Mouse (Mus musculus) frontal cortex, postnatal 25 days (tissue): Measurements from ENCODE around the gene Mmp20.

ENCODE experiments used
- DNase-seq, 2 experiments: peaks; one replicate each; pipeline ENCODE4 v3.0.0; 2022; ENCODE audit warnings: low spot score in 2 of 2

Mmp20 gene

GRCm38 (mm10) chr9:7689799-7690198 lies 61.8 kb downstream of the Mmp20 start:
- DNase-seq, result no peak

DNA sequence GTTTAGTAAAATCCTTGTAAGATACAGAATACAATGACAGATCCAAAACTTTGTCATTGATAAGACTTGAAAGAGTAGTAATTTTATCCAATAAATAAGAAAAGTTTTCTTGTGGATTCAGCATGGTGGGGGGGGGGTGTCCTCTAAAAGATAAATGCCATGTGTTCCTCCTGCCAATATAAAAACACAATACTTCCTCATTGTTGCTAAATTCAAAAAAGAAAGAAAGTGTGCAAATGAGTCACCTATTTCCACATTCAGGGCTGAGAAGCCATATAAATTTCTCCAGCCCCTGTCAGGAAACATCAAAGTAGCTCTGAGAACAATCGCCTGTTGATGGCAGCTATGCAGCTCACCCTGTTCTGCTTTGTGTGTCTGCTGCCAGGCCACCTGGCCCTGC lies 63.8 kb downstream of the Mmp20 start, which contains the start of gene Mmp7:
Gene Mmp7 (plus strand): TSS at position 301 of the 400 bp plus-strand sequence.
- no peak for DNase-seq

- no peak for DNase-seq
Measured at GRCm38 (mm10) chr9:7693961-7694360, 65.9 kb downstream of the Mmp20 start.

- no peak for DNase-seq
Measured at GRCm38 (mm10) chr9:7695646-7696045, 67.6 kb downstream of the Mmp20 start.

DNA sequence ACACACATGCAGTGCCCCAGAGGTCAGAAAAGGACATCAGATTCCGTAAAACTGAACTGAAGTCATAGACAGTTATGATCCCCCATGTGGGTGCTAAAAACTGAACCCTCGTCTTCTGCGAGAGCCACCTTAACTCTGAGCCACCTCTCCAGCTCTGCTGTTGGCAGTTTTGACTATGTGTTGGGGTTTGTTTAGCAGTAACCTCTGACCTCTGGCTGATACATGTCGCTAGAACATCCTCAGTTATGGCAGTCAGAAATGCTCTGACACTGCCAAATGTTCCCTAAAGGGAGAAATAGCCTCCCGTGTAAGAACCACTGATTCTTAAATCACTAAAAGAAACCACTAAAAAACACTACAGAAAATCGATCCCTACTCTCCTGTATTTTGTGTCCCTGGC lies 80.7 kb downstream of the Mmp20 start:
- DNase-seq, result no peak

- no peak for DNase-seq
Measured at GRCm38 (mm10) chr9:7711196-7711595, 83.2 kb downstream of the Mmp20 start.

- peak; percentile 4 to 20 for DNase-seq
Measured at GRCm38 (mm10) chr9:7714062-7714907, 86.3 kb downstream of the Mmp20 start.

GRCm38 (mm10) chr9:7714908-7715175 lies 86.8 kb downstream of the Mmp20 start:
- DNase-seq, result no peak

DNA sequence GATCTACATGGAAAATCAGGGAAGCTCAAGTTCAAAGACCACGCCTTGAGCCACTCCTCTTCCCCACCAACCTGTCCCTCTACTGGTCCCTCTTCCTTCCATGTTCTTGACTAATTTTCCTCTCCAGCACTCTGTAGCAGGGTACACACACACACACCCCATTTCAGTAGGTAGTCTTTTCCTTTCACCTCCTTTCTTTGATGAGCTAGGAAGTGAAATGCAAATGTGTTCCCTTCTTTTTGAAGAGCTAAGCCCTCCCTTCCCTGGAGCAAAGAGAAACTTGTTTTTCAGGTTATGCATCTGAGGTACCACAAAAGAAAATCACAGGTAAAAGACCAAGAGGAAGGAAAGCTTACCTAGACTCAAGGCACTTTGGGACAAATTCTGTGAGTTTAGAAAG lies 93.5 kb downstream of the Mmp20 start:
- DNase-seq, result no peak
